Mouse (Mus musculus): ENCODE results near the gene Cd24a.
A peak's percentile ranks its signal among the peaks of the same experiment; 100 is the strongest.

Cd24a gene

DNA sequence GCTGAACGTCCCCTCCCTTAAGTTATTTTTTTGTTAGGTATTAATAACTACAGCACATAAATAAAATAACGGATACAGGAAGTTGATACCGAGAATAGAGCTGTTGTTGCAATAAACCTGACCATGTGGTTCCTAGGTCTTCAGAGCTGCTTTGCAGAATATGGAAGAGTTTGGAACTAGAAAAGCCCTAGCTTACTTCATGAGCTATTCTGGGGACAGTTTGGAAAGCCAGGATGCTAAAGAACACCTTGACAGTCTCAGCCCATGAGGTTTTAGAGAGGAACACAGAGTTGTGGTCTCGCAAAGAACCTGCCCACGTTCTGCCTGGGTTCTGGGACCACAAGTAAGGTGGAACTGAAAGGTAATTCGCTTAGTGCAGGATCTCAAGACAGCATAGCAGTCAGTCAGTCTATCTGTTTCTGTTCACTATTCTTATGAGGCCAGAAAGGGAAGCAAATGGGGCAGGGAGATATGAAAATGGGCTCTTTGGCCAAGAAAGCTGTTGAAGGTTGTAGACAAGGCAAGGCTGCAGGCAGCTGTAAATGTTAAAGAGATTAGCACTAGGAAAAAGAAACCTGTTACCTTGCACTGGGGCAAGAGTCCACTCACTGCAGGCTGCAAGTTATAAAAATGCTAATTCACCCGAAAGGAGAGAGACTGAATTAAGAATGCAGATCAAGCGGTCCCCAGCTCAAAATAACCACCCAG, 10.5 kb downstream of the Cd24a start:
- no peak for DNase-seq

DNA sequence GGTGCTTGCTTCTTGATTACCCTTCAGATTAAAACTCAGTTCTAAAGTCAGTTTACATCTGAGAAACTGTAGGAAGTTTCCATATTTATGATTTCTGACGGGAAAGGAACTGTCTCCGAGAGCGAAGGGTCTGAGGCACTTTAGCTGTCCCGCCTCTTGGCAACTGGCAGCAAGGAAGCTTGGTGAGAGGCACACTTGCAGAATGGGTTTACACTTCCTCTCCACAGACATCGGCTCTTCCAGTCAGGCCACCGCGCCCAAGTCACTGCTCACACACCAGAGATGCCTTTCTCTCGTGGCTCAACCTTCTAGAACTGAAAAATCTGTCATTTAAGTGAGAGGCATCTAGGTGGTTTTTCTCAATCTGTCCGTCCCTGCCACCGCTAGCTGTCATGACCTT, 13.4 kb downstream of the Cd24a start:
- peak in 1 of 2 experiments; percentile 28 for DNase-seq

DNA sequence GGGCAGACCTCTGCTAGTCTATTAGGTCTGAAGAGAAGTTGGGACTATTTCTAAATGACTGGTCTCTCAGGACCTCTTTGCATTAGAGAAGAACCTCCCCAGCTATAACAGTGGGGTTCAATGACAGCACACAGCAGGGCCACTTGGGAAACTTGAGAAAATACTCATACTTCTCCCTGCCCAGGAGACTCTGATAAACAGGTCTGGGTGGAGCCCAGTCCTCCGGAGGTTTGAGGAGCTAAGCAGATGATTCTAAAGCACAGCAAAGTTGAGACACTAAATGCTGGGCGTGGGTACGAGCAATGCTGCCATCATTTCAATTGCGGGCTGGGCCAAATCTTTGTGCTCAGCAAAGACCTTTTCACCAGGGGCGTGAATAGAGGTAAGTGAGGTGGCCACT, 15.1 kb downstream of the Cd24a start:
- DNase-seq, result no peak

DNA sequence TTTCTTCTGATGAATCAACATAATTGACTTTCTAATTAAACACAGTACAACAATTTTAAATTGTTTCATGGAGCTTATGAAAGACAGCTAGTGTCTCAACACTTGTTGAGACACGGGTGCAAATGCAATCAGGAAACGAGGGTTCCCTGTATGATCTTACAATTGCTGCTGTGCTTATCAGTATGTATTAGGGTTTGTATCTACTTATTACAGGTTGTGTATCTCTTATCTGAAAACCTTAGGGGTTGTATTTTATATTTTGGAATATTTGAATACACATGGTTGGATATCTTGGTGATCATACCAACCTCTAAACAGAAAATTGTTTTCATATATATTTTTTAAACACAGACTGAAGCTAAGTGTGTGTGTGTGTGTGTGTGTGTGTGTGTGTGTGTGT, 16.1 kb downstream of the Cd24a start:
- DNase-seq, result no peak

DNA sequence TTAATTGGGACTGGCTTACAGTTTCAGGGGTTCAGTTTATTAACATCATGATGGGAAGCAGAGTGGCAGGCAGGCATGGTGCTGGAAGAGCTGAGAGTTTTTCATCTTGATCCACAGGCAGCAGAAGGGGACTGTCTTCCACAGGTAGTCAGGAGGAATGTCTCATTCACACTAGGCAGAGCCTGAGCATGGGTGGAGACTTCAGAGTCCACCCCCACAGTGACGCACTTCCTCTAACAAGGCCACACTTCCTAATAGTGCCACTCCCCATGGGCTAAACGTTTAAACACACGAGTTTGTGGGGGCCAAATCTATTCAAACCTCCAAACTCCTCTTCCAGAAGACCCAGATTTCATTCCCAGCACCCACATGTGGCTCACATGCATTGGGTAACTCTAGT, 16.8 kb downstream of the Cd24a start:
- DNase-seq, result no peak

DNA sequence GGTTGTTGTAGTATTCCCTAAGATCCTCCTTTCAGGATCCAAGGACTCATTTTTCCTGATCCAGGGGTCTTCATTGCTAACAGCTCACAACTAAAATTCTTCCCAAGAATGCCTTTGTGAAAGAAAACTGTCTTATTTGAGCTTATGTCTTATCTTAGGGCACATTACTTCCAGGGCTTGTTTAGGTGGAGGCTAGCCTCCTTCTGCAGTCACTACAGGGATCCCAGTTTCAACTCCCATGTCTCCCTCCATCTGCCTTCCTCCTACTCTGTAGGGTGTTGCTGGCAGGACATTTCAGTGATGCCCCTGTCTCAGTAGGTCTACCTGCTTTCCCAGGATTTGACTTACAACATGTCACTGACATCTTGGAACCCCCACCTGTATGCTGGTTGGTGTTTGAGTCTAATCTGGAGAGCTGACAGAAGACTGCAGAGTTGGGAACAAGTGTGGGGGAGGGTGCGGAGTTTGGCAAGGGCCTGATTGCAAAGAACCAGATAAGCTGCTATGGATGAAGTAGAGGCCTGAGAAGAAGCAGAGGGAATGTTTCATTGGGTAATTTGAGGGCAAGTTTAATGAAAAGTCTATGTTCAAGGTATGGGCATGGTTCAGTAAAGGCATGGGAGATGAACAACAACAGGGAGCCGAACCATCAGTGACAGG, 20.1 kb downstream of the Cd24a start:
- no peak for DNase-seq

DNA sequence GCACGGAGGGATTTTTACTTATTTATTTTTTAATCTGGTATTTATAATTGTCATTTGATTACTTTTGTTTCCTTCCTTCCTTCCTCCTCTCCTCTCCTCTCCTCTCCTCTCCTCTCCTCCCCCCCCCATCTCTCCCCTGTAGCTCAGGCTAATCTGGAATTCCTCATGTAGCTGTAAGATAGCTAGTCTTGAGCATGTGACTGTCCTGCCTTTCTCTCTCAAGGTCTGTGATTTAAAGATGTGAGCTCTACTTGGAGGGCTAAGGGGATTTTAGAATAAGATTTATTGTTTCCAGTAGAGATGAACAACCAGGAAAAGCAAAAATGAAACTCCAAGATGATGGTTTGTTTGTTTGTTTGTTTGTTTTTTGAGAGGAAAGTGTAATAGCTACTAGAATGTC, 23.0 kb downstream of the Cd24a start:
- no peak for DNase-seq

DNA sequence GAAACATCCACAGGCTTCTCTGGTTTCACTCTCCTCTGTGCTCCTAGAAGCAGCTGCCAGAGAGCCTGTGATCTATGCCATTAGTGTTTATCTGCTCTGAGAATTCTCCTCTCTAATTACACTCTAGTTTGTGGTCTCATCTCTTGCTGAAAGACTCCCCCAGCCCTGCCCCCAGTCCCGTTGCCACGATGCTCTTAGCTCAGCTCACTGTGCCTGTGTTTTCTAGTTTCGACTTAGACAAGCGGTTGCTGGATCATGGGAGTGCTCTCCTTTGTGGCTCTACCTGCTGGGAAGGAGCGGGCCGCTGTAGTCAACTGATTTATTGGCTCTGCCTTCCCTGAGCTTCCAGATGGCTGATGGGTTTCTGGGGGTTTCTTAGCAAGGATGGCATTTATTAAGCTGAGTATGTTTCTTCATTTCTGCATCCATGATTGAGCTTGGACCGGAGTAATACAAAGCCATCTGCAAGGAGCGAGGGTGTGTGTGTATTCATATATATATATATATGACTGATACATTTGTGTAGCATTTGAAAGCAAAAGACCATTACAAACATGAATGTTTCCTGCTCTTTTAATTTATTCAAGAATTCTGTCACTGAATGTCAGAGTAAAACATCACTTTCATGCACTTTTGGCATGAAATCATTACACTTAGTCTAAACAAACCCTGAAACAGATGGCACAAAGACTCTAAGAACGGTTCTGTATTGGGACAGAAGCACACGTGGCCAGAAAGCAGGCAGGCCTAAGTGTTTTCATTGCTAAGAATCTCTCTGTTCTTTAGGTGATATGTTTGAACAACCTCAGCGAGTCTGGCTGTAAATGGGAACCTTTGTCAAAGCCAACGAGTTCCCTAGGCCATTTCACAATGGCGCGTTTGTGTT, 23.7 kb downstream of the Cd24a start:
- DNase-seq, result no peak

DNA sequence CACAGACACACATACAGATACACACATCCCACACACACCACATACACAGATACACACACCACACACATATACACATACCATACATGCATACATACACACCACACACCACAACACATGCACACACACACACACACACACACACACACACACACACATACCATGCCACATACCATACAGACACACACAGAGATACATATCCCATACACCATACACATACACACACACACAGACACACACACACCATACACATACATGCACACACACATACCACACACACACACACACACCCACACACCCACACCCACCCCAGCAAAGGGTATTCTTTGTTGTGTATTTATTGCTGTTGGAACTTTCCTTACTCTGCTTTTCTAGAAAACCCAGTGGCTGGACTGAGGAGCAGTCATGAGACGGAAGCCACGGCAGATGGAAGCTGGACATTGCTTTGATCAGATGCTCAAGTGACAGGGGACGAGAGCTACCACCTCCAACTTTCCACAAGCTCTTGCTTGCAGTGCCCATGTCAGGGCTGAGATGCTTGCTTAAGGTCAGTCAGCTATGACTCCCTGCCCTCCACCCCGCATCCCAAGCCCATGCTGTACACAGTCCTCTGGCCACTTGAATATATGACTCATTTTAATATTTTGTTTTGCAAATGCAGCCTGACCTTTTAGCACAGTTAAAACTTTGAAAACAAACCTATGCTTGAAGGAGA, 26.0 kb downstream of the Cd24a start:
- DNase-seq, result no peak

DNA sequence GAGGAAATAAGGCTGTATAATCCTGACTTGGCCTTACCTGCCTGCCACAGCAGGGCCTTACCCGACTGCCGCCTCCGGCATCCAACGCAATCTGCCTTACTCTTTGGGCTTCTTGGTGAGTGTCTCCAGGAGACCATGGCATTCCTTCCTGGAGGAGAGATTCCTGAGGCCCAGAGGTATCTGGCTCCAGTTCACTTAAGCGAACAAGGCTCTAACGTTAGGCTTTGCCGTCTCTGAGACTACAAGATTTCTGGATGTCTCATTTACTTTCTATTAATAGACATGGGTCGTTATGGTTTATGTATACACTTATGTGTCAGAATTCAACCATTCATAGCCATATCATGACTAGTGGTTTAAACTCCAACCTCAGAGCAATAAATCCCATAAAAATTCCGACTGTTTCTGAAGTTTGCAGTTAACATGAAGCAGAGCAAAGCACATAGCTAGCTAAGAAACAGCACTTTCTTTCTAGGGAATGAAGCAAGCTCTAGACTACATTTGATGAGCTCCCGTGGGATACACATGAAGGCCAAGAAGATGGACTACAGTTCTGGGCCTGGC, 26.7 kb downstream of the Cd24a start:
- DNase-seq, result no peak

DNA sequence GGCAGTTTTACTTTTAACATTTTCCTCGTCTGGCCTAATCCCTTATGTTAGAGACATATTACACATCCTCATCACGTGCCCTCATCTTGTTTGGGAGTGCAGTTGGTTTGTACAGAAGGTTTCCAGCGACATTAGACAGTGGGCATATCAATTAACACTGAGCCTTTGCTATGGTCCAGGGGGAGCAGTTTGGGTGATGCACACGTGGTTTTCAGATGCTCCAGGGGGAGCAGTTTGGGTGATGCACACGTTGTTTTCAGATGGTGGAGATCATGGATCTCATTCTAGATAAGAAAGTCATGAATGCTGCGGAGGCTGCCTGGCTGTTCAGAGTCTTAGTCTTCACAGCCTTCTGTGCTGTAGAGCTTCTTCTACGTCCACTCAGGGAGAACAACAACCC, 27.8 kb downstream of the Cd24a start:
- DNase-seq, result no peak

DNA sequence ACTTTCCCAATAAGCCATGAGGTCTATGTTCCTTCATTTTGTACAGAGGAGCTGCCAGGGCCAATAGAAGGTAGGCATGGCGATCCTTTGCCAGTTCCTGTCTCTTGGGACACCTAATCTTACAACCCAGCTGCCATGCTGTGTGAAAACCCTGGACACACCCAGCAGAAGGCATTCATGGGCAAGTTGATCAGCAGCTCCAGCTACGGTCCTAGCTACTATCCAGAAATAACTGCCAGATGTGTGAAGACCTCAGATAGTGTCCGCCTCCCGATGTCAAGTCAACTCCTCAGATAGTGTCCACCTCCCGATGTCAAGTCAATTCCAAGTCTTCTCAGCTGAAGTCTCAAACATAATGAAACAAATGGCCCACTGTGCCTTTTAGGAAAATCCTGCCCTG, 31.4 kb downstream of the Cd24a start:
- DNase-seq, result no peak

DNA sequence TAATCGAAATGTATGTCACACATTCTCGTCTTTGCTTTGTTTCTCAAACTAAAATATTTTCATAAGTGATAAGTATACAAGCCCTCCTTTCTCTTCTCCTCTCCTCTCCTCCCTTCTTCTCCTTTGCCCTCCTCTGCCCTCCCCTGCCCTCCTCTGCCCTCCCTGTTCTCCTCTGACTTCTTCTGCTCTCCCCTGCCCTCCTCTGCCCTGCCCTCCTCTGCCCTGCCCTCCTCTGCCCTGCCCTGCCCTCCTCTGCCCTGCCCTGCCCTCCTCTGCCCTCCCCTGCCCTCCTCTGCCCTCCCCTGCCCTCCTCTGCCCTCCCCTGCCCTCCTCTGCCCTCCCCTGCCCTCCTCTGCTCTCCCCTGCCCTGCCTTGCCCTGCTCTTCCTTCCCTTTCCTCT, 31.9 kb downstream of the Cd24a start:
- DNase-seq, result no peak

DNA sequence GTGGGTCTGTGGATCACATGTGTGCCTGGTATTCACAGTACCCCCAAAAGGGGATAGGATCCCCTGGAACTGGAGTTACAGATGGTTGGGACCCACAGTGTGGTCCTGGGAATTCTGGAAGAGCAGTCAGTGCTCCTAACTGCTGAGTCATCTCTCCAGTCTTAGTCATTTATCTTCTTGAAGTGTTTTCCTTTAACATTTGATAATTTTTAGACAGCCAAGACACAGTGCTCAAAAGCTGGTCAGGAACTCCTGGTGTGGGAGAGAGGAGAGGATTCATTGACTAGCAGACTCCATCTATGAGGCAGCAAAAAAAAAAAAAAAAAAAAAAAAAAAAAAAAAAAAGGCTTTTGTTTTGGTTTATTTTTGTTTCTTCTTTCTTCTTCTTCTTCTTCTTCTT, 33.0 kb downstream of the Cd24a start:
- no peak for DNase-seq

DNA sequence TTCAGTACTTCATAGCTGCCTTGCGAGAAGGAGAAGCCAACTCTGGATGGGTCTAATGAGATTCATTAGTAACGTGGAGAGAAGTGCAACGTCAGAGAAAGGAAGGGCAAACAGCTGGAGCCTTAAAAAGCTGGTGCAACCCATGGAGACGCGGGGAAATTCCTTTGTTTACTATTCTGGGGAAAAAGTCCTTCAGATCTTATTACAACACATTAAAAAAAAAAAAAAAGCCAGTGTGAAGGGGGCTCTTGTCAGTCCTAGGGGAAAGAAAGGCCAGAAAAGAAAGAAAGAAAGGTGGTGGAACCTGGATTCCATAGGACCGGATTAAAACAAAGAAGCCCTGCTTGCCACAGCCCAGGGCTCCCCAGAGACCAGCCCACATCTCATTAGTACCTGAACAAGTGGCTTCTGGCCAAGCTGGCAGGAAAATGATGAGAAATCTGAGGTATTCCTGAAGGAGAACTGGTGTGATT, 41.0 kb downstream of the Cd24a start:
- no peak for DNase-seq

DNA sequence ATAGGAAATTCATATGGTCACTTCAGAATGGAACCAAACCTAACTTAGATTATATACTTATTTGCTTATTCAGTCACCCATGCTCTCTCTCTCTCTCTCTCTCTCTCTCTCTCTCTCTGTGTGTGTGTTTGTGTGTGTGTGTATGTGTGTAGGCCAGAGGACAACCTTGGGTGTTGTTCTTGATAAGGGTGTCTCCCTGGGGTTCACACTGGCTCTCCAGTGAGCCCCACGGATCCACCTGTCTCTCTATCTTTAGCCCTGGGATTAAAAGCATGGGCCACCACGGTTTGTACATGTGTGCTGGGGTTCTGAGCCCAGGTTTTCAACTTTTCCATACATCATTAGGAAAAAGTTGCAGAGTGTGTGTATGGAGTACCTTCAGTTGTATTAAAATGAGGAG, 41.9 kb downstream of the Cd24a start:
- no peak for DNase-seq

DNA sequence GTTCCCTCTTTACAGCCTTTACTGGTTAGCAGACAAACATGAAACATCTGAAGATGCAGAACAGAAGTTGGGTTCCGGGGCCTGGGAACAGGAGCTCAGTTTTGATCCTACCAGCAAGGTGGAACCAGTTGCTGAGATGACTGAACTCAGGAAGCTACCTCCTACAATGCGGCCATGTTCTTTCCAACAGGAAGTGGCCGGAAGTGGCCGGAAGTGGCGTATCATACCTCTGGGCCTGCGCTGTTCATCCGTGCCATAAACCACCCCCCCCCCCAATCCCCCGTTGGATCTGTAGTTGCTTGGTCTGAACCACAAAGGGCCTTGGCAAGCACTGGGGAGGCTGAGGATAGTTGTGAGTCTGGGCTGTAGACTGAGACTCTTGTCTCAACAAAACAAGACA, 45.4 kb downstream of the Cd24a start:
- DNase-seq, result no peak

DNA sequence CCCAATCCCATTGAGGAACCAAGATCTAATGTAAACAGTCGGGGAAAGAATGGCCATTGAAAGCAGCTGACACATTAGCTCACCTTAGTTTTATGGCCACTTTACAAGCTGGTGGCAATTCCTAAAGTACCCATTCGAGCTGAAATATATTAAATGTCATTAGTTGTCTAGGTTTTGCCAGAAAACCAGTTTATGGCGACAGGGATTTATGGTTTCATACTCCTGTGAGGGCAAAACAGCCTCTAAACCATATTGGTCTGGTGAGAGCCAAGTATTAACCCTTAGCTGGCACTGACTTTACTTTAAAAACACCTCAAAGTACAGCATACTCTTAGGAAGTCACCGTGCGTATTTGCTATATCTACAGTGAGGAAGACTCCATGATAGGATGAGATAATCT, 46.3 kb downstream of the Cd24a start:
- DNase-seq, result no peak

DNA sequence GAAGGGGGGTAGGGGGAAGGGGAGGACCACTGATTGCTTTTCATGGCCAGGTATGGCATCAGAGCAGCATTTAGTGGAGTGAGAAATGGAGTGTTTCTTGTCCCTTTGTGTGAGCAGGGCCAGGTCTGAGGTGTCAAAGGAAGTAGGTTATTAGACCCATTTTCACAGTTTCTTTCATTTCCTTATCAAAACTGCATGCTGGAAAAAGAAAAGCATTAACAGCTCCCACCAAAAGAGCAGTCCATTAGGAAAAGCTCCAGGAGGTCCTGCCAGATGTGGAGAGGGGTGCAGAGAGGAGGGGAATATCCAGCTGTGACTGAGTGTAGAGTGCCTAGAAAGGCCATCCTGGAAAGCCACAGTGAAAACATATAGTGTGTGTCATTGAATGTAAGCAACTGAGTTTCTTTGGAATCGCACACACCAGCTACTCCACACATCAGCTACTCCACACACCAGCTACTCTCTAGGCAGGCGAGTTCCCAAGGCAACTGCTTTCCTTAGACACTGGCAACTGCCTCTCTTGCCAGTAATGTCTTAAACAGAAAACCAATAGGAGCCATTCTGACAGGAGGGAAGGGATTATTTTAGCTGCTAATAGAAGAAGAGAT, 46.8 kb downstream of the Cd24a start:
- DNase-seq, result no peak

DNA sequence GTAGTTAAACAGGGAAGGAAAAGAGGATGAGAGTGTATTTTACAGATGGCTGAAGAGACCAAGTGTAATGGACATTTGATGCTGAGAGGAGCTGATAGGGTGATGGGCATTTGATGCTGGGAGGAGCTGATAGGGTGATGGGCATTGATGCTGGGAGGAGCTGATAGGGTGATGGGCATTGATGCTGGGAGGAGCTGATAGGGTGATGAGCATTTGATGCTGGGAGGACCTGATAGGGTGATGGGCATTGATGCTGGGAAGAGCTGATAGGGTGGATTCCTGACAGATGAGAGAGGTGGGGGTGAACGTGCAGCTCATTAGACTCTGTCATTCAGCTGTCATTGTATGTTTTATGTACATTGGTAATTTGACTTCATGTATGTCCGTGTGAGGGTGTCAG, 47.5 kb downstream of the Cd24a start:
- no peak for DNase-seq

DNA sequence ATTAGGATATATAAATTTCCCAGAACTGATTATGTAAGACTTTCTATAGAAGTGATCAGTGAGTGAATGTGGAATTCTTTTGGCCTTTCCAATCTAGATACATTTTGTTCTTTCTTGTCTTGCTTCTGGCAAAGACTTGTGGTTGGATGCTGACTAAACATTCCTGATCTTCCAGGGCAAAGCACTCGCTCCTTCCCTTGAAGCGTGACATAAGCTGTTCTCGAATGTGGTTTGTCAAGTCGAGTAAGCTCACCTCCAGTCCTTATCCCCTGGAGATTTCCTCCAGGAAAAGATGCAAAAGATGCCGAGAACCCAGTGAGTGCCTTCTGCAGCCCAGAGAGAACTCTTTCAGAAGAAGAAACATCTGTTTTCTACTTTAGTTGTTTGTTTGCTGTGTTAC, 51.1 kb downstream of the Cd24a start:
- DNase-seq, result no peak

DNA sequence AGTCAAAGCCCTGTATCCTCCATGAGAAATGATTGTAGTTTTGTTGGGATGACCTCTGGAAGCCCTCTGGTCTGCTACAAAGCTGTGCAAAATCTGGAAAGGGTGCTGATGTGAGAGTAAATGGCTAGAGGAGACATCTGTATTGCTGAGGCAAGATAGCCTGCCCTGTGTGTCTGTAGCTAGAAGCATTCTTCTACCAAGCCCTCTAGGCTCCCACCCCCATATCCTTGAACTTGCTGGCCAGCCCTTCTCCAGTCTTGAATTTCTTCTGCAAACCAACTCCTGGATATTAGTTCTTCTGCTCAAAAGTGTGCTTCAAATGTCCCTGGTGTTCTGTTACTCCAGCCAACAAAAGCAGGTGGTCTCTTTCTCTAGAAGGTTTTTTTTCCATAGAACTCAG, 51.8 kb downstream of the Cd24a start:
- no peak for DNase-seq

Measured in spleen, adult 18-20 months (tissue).